Mouse (Mus musculus): ENCODE data around the gene Snx30. TPM values are rescaled to one million over a fixed set of nuclear protein-coding genes. Genes with fewer than 3 reads are reported as not detected.

Gene Snx30
- total RNA-seq, 1 experiment from 2014 or later: 7.3 TPM

- no peak for DNase-seq
Observed at GRCm38 (mm10) chr4:59873240-59873639, 67.6 kb downstream of the Snx30 start.

- DNase-seq: no peak
Observed at GRCm38 (mm10) chr4:59873830-59874229, 68.2 kb downstream of the Snx30 start.

DNA sequence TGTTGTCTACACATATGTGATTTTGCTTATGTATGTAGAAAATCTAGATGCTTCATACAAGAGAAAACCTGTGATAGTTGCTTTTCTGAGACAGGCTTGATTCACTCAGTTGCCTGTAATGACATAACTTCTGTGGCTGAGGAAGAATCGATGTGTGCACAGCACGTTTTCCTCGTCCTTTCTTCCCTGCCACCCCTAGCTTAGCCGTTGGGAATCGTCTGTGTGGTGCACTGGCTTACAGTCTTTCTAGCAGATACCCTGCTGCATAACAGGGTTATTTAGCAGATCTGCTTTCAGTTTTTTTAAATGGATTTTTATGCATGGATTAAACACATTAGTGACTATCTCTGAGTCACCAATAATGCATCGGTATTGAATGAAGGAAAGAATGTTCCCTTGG lies 70.9 kb downstream of the Snx30 start:
- DNase-seq: no peak

DNA sequence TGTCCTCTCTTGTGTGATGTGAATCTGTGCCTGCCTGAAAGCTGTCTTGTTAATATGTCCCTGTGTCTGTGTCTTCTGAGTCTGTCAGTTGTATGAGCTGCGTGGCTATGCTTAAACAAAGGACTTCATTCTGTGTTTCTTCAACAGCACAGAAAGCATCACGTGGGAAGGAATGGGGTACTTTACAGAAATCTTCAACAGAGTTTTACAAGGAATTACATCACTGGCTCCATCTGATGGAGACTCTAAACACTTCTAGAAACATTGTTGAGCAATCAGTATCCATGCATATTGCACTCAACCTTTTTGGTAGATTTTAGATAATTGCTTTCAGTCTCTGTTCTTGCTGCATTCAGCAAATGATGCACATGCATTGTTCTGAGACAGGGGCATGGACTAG lies 71.4 kb downstream of the Snx30 start:
- DNase-seq: no peak

DNA sequence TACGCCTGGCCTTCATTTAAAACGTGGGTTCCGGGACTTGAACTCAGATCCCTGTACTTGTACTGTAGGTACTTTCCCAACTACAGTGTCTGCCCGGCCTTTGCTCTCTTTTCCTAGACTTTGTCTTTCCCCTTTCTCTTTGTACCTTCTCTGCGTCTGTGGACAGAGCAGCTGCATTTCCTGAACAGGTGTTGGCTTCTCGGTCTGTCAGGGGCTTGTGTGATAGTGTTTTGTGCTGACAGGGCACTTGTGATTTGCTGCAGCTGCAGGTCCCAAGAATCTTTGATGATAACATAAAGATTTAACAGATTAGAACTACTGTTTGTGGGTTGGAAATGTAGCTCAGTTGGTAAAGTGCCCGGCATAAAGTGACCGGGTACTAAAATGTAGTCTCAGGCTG lies 73.0 kb downstream of the Snx30 start:
- no peak for DNase-seq

DNA sequence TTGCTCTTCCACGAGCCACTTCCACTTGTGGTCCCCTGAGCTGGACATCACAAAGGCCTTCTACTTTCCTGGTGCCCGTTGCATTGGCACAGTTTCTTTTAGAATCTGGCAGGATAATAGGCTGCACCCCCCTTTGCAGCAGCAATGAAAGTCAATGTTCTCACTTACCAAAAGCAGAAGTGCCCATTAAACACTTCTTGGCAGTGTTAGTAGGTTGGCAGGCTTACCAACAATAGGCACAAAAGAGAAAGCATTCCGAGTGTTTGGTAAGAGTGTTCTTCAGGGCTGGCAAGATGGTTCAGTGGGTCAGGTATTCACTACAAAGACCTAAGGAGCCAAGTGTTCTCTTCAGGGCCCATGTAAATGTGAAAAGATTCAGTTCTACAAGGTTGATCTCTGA lies 73.8 kb downstream of the Snx30 start:
- DNase-seq: no peak

DNA sequence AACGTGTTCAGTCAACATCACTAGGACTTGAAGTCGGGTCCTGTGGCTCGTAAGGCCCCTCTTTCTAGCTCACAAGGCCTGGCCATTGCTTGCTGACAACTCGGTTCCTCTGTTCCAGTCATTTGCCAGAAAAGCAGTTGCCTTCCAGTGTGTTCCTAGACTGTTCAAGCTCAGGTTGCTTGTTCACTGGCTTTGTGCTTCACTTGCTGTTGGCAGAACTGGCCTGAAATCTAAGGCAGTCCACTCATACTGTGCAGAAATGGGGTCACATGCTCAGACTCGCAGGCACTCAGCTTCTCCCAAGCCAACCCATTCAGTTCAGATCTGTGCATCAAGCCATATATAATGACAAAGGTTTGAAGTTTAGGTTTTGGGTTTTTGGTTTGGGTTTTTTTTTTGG lies 75.1 kb downstream of the Snx30 start:
- no peak for DNase-seq

DNA sequence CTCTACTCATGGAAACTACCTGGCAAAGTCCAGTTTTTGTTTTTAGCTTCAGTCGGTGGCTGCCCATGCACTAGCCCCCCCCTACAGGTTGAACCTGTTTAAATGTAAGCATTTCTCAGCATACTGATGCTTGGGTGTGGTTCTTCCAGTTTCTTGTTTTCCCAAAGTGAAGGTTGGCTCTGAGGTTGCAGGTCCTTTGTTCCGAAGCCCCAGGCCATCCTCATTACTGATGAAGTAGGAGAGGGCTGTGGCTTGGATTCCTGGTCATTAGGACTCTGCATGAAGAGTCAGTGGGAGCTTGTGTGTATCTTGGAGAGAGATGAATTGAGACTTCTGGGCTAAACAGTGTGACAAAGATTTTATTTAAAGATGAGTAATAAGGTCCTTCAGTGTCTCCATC lies 75.6 kb downstream of the Snx30 start:
- no peak for DNase-seq

DNA sequence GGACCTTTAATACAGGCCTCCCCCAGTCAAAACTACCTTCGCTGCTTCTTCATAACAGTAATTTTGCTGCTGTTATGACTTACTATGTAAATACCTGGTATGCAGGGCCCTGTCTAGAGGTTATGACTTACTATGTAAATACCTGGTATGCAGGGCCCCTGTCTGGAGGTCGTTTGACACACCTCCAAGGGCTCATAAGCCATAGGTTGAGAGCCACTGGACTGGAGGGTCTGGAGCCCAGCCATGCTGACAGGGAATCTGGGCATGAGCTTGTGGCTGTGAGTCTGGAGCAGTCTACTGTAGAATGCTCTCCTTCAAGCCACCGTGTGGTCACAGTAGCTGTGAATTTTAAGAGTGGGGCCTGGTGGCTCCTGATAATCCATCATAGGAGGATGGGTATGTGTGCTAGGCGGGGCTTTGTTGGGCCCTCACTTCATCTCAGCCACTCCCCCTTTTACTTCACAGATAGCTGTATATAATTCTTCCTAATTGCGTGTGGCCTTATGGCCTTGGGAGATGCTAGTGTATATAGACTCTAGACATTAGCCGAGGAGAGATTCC lies 78.6 kb downstream of the Snx30 start:
- DNase-seq: no peak

DNA sequence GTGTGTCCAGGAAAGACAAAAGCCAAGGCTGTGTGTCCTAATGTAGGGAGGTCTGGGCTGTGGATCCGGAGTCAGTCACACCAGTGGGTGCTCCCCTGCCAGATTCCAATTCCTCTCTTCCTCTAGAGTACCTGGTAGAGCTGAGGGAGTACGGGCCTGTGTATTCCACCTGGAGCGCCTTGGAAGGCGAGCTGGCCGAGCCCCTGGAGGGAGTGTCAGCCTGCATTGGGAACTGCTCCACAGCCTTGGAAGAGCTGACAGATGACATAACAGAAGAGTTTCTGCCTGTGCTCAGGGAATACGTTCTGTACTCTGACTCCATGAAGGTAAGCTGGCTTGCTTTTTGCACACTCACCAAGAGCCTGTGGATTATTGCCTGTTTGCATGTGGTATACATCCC lies 80.6 kb downstream of the Snx30 start:
- no peak for DNase-seq

- no peak for DNase-seq
Observed at GRCm38 (mm10) chr4:59887011-59887410, 81.4 kb downstream of the Snx30 start.

DNA sequence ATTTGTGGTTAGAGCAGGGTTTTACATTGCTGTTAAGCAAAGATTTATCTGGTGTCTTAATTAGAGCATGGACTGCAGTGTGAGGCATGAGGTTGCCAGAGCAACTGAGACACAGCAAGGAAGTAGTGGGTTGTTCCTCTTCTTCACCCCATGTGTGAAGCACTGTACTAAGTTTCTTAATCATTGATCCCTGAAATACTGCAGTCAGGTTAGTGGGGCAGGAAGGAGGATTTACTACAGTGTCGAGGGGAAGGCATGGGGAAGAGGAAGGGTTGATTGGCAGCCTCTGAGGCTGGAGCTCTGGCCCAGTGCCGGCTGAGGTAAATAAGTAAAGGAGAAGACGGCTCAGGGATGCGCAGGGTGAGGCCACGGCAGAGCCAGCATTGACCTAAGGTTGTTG lies 82.4 kb downstream of the Snx30 start:
- no peak for DNase-seq

DNA sequence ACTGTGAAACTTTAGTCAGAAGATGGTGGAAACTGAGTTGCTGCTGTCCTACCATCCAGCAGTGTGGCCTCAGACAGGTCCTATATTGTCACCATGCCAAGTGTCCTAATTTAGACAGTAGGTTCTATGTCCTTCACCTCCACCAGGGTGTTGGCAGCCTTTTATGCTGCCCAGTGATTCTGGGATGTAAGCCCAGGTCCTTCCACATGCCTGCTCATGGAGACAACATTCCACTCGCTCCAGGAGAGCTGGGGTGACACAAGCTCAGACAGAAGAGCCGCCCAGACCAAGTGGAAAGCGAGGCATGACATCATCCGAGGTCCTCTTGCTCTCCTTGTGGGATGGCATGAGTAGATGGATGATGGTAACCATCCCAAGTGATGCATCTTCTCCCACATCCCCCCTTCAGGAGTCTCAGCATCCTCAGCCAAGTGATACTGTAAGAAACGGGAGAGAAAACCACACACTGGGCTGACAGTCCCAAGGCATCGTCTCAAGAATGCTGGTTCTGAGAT lies 84.5 kb downstream of the Snx30 start:
- DNase-seq: no peak

DNA sequence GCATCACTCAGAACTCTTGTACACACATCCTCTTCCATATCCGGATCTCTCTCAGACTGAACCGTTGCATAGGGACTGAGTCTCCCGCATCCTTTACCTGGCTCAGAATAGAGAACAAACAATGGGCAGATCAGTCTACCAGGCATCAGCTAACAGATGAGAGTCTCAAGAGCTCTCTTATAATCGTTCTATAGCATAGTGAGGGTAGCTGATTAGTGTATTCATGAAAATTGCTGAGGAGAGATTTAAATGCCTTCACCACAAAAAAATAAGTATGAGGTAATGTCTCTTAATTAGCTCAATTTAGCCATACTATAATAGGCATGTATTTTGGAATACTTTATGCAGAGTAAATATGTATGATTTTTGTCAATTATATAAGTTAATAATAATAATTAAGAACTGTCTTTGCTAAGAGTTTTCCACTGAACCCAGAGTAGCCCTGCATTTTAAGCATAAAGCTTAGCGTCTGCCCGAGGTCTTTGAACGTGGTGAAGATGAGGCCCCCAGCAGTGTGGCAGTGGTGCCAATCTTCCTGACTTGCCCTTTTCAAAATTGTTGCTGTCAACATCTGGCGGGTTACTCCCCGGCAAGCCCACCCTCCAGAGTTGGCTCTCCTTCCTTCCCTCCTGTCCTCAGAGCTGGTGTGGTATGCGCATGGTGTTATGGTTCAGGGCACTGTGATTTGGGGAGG lies 86.2 kb downstream of the Snx30 start:
- DNase-seq: no peak

DNA sequence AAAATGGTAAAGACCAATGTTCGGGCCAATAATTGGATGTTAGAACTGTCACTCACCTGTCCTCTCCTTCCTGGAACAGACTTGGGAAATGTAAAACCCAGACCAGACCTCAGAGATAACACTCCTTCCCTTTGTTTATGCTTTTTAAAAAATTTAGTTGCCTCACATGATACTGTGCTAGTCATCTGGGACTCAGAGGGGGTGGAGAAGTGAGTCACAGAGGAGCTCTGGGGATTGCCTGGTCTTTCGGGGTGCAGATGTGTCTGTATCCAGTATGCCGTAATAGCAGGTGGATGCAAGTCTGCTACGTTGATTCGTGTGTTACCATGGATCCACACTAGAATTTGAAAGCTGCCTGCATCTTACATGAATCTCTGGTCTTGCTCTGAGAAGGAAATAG lies 87.1 kb downstream of the Snx30 start:
- no peak for DNase-seq

DNA sequence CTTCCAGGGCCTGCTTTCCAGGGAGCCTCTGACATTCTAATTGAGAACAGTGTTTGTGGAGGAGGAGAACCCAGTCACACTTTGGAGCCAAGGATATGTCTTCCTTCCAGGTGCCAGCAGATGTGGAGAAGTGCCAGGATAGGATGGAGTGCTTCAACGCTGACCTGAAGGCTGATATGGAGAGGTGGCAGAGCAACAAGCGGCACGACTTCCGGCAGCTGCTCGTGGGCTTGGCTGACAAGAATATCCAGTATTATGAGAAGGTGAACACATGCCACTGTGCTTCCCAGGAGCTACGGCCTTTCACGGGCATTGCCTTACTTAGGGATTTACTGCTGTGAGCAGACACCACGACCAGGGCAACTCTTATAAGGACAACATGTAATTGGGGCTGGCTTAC lies 88.8 kb downstream of the Snx30 start:
- DNase-seq: no peak

GRCm38 (mm10) chr4:59894977-59895575 lies 89.4 kb downstream of the Snx30 start:
- no peak for DNase-seq

- no peak for DNase-seq
Observed at GRCm38 (mm10) chr4:59896000-59896399, 90.4 kb downstream of the Snx30 start.

DNA sequence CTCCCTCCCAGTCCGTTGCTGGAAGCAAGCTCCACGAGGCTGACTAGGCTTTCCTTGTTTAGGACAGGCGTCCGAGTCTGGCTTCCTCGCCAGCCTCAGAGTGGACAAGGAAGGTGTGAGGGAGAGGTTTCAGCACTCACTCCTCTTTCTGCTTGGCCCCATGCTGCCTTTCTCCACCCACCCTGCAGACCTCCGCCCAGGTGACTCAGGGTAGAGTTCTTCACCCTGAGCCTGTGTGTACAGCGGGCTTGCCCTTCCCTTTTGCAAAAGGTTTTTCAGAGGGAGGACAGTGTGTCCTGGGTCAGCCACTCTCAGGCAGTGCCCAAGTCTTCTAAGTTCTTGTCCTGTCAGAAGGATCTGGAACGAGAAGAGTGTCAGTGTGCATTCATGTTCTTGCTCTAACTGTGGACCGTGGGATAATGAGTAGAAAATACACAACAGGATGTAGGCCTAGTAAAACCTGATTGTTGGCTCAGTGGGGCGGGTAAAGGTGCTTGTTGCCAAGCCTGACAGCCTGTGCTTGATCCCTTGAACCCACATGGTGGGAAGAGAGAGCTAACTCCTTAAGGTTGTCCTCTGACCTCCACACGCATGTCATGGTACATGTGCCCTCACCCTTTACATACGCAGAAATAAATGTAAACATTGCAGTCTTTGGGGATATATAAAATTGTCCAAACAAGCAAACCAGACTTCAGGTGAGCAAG lies 92.3 kb downstream of the Snx30 start:
- peak; percentile 17 for DNase-seq

- DNase-seq: no peak
Observed at GRCm38 (mm10) chr4:59898521-59898919, 92.9 kb downstream of the Snx30 start.

- DNase-seq: no peak
Observed at GRCm38 (mm10) chr4:59901810-59902209, 96.2 kb downstream of the Snx30 start.

- DNase-seq: no peak
Observed at GRCm38 (mm10) chr4:59902547-59902946, 96.9 kb downstream of the Snx30 start.

GRCm38 (mm10) chr4:59907092-59907491 lies 101.5 kb downstream of the Snx30 start:
- no peak for DNase-seq

All from adrenal gland, postnatal 14 days (tissue).